Mouse (Mus musculus): ENCODE data around the gene Rnasel.

DNA sequence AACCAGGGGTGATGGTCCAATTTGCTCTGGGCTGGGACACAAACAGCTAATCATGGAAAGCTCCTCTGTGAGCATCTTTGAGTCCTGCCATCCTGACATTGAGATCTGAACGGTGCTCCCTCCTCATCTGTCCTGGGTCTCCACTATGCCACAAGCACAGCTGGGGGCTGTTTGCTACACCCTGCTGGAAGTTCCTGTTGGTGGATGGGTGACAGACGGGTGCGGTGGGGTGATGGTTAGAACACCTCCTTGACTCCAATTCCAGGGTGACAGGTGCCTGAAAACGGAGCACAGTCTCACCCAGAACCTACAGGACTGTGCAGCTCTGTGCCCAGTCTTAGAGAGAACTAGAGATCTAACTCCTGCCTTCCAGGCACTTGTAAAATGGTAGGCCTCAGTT is 14.4 kb upstream of the Rnasel start:
- no peak for TF ChIP-seq GATA1 (IDR thresholded peaks at IDR 0.05; ENCODE audit: borderline replicate concordance, low read length)
- TF ChIP-seq FLI1 (IDR thresholded peaks at IDR 0.05; ENCODE audit: low read length): no peak

All from megakaryocyte, embryonic 14.5 days (primary cell).